8 mouse cellular contexts compared by ENCODE assay signal in the genomic region with DNA sequence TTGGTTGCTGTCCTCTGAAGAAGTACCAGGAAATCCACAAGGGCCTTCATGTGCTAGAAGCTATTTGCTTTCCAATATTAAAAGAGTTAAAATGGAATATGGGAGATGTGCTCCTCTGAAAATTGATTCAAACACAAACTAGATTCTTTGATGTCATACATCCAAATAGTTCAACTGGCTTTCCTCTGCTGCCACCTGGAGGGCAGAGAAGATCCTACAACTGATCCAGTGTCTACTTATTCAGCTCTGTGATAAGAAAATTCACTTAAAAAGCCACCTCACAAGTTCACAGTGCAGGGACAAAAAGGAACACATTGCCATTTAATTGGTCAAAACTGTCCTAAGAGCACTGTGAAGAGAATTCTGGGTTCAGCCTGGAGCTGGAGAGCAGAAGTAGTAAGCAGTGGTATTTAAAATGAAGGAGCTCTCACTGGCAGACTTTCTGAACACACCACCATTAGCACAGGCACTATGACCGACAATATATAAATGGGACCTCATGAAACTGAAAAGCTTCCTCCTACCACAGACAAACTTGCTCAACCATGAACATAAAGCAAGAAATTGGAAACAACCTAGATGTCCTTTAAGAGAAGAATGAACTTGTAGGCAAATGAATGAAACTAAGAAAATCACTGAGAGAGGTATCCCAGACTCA.
DNase-seq lines count a peak whose midpoint lies in the region; ATAC-seq and TF ChIP-seq lines count a peak whose summit lies in the region.

No protein-coding gene starts in this region.

- no peak overlapping the region for H3K9ac ChIP-seq in forebrain, postnatal 0 days
- no peak overlapping the region for H3K9ac ChIP-seq in liver, embryonic 11.5 days (ENCODE audit: low read depth, low read length)

- peak; percentile 72; the same call in 1 of the 2 replicates for ATAC-seq in forebrain, postnatal 0 days
- ATAC-seq in liver, embryonic 11.5 days (replicated peaks; ENCODE audit: low FRiP score) = no peak

- no peaks in the 10 kb centered on the region for H3K9me3 ChIP-seq in forebrain, postnatal 0 days (ENCODE audit: low read length)
- H3K9me3 ChIP-seq in liver, embryonic 11.5 days (ENCODE audit: control insufficient read depth, low read length) = no peaks in the 10 kb centered on the region

- H3K27ac ChIP-seq in forebrain, postnatal 0 days (ENCODE audit: low read depth, low read length) = no peak overlapping the region
- H3K27ac ChIP-seq in liver, embryonic 11.5 days (ENCODE audit: low read depth, low read length) = no peak overlapping the region

- 72% methylated on average over 1 of the region's 1 CpGs for WGBS in forebrain, postnatal 0 days
- 89% methylated on average over 1 of the region's 1 CpGs for WGBS in liver, embryonic 11.5 days

- no peaks in the 10 kb centered on the region for H3K4me1 ChIP-seq in forebrain, postnatal 0 days (ENCODE audit: insufficient read depth)
- H3K4me1 ChIP-seq in liver, embryonic 11.5 days (replicated peaks; ENCODE audit: control insufficient read depth, insufficient read depth, low read length) = no peaks in the 10 kb centered on the region

- TF ChIP-seq CTCF in forebrain, postnatal 0 days (IDR thresholded peaks at IDR 0.05; ENCODE audit: low read depth) = peak; percentile 88

- no peak overlapping the region for H3K4me2 ChIP-seq in forebrain, postnatal 0 days (ENCODE audit: low read depth)
- H3K4me2 ChIP-seq in liver, embryonic 11.5 days = no peak overlapping the region

- H3K27me3 ChIP-seq in forebrain, postnatal 0 days (ENCODE audit: insufficient read depth, low read length) = no peaks in the 10 kb centered on the region
- H3K27me3 ChIP-seq in liver, embryonic 11.5 days (replicated peaks; ENCODE audit: control insufficient read depth, insufficient read depth, low read length) = no peaks in the 10 kb centered on the region

- DNase-seq in 3134 (ENCODE audit: extremely low read depth, insufficient read length, low spot score) = peak; percentile 19
- DNase-seq in CD8-positive naive resting alpha-beta T cell, adult 2 months (ENCODE audit: low read depth in 2 of 2, low spot score in 2 of 2) = peak; percentile 40 to 66
- DNase-seq in c-Kit-positive CD71-negative TER-119-negative erythroid progenitor cells, embryonic 14.5 days (ENCODE audit: low read depth) = peak; percentile 69
- peak; percentile 90 for DNase-seq in forebrain, postnatal 0 days
- DNase-seq in kidney, postnatal 10 days = peak; percentile 86
- peak; percentile 56 for DNase-seq in liver, embryonic 11.5 days (ENCODE audit: low spot score)
- DNase-seq in retina, embryonic 14.5 days (ENCODE audit: low spot score) = peak; percentile 88
- DNase-seq in yolk sac, embryonic 10.5 days (ENCODE audit: low spot score) = peak; percentile 22

- no peak overlapping the region for H3K4me3 ChIP-seq in forebrain, postnatal 0 days (ENCODE audit: low read depth, low read length)
- H3K4me3 ChIP-seq in liver, embryonic 11.5 days (ENCODE audit: low read depth, low read length) = no peak overlapping the region

- peaks cover 2% of the 10 kb centered on the region; the same call in 1 of the 2 replicates for H3K36me3 ChIP-seq in forebrain, postnatal 0 days (ENCODE audit: insufficient read depth)
- H3K36me3 ChIP-seq in liver, embryonic 11.5 days (ENCODE audit: control insufficient read depth, insufficient read depth, low read length) = no peaks in the 10 kb centered on the region

Comparison
In these comparisons a context has a peak if more than half of its experiments do, and no peak if none do; other contexts are left out.
1. DNase-seq: peak in every context shown above with its lines; median percentile 90 in forebrain, postnatal 0 days; 88 in retina, embryonic 14.5 days; 86 in kidney, postnatal 10 days; 69 in c-Kit-positive CD71-negative TER-119-negative erythroid progenitor cells, embryonic 14.5 days; 56 in liver, embryonic 11.5 days; 53 in CD8-positive naive resting alpha-beta T cell, adult 2 months; 22 in yolk sac, embryonic 10.5 days; 19 in 3134.